Mouse (Mus musculus): ENCODE results near the gene Sugct. TPM values are rescaled to one million over a fixed set of nuclear protein-coding genes. Genes with fewer than 3 reads are reported as not detected.

Sugct gene
- total RNA-seq, 1 experiment: 0.80 TPM

DNA sequence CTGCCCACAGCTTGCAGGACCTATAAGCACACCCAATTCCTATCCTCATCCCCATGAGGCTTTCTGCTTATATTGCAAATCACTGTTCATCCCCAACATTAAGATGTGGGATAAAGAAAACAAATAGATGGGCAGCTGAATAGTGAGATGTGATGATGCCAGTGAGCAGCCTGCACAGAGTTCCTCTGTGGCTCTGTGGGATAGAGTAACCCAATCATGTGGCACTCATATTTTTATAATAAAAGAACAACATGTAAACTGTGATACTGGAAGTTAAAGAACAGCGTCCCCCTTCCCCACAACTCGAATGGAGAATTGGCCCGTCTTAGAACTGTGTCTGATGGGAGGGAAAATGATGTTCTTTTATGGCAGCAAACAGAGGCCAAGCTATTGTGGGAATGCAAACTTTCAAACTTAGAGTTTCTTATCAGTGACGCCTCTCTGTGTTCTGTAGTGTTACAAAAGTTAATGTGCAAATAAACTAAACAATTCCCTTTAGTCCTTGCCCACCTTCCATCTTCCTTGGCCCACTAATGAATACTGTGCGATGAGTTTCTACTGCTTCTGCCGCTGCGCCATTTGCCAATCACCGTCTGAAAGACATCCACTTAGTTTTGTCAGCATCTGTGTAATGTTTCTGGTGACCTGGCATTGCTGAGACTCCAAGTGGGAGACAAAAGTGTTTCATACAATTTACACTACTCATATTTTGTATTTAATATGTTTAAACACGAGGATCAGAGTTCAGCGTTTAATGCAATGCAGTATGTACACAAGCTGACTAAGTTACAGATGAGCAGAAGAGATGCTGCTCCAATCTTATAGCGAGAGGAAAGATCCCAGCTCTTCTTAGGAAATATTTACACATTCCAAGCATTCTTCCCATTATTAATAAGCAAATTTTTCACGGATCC is 756.5 kb downstream of the Sugct start:
- no peak for DNase-seq (ENCODE audit: low read depth, low spot score)
- Histone ChIP-seq H3K36me3 (ENCODE audit: control insufficient read depth, insufficient read depth, low read length, poor library complexity, severe bottlenecking) (no peaks in the 10 kb centered on the region), H3K4me3 (ENCODE audit: insufficient read depth in 1 of 2, low read depth in 1 of 2, low read length in 2 of 2, poor library complexity in 1 of 2, severe bottlenecking in 1 of 2) (no peak overlapping the region), H3K9me3 (ENCODE audit: control insufficient read depth, insufficient read depth, low read depth, low read length) (no peaks in the 10 kb centered on the region), H3K9ac (ENCODE audit: insufficient read depth, low read depth, low read length, poor library complexity, severe bottlenecking) (no peak overlapping the region), H3K27ac (ENCODE audit: insufficient read depth, low read depth, low read length, poor library complexity, severe bottlenecking) (no peak overlapping the region), H3K4me1 (ENCODE audit: control insufficient read depth in 2 of 2, insufficient read depth in 2 of 2, low read length in 2 of 2, poor library complexity in 1 of 2) (no peaks in the 10 kb centered on the region)
- in situ Hi-C loops (cut with MboI; ENCODE audit: low sequenced_read_pairs in 2 of 2, unreplicated experiment in 2 of 2): no loop called here
- TF ChIP-seq CHD2 (IDR thresholded peaks at IDR 0.05; ENCODE audit: low read depth, low read length) (no peak), ZNF384 (IDR thresholded peaks at IDR 0.05; ENCODE audit: low read depth, low read length) (no peak), MAFK (IDR thresholded peaks at IDR 0.05; ENCODE audit: insufficient read depth, low read depth, low read length) (no peak), ZC3H11A (IDR thresholded peaks at IDR 0.05; ENCODE audit: borderline replicate concordance, low read depth, low read length) (no peak), HCFC1 (IDR thresholded peaks at IDR 0.05; ENCODE audit: borderline replicate concordance, insufficient read depth, low read length) (no peak)

GRCm38 (mm10) chr13:16937422-16938202 is 757.7 kb downstream of the Sugct start:
- TF ChIP-seq CHD2 (IDR thresholded peaks at IDR 0.05; ENCODE audit: low read depth, low read length) (no peak), MAFK (IDR thresholded peaks at IDR 0.05; ENCODE audit: insufficient read depth, low read depth, low read length) (no peak), HCFC1 (IDR thresholded peaks at IDR 0.05; ENCODE audit: borderline replicate concordance, insufficient read depth, low read length) (no peak), ZNF384 (IDR thresholded peaks at IDR 0.05; ENCODE audit: low read depth, low read length) (no peak), ZC3H11A (IDR thresholded peaks at IDR 0.05; ENCODE audit: borderline replicate concordance, low read depth, low read length) (no peak)
- Histone ChIP-seq H3K36me3 (ENCODE audit: control insufficient read depth, insufficient read depth, low read length, poor library complexity, severe bottlenecking) (no peaks in the 10 kb centered on the region), H3K27ac (ENCODE audit: insufficient read depth, low read depth, low read length, poor library complexity, severe bottlenecking) (no peak overlapping the region), H3K9ac (ENCODE audit: insufficient read depth, low read depth, low read length, poor library complexity, severe bottlenecking) (no peak overlapping the region), H3K4me1 (ENCODE audit: control insufficient read depth in 2 of 2, insufficient read depth in 2 of 2, low read length in 2 of 2, poor library complexity in 1 of 2) (no peaks in the 10 kb centered on the region), H3K9me3 (ENCODE audit: control insufficient read depth, insufficient read depth, low read depth, low read length) (no peaks in the 10 kb centered on the region), H3K4me3 (ENCODE audit: insufficient read depth in 1 of 2, low read depth in 1 of 2, low read length in 2 of 2, poor library complexity in 1 of 2, severe bottlenecking in 1 of 2) (no peak overlapping the region)
- DNase-seq (ENCODE audit: low read depth, low spot score): no peak
- in situ Hi-C loops (cut with MboI; ENCODE audit: low sequenced_read_pairs in 2 of 2, unreplicated experiment in 2 of 2): no loop called here

DNA sequence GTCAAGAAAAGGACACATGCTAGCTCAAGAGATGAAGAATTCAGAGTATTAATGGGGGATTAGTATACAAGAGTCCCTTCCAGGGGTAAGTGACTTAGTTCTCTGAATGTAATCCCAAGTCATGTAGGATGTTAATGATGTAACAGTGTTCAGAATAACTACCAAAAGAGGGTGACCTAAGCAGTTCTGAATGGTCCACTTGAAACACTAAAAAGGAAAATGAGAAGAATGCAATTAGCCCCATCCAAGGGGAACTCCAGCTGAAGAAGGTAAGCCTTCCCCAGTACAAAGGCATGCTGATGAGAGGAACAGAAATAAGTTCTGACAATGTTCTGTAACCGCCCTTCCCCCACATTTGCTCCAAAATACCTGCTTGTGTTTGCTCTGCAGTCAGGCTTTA is 760.3 kb downstream of the Sugct start:
- in situ Hi-C loops (cut with MboI; ENCODE audit: low sequenced_read_pairs in 2 of 2, unreplicated experiment in 2 of 2): no loop called here
- Histone ChIP-seq H3K36me3 (ENCODE audit: control insufficient read depth, insufficient read depth, low read length, poor library complexity, severe bottlenecking) (no peaks in the 10 kb centered on the region), H3K9me3 (ENCODE audit: control insufficient read depth, insufficient read depth, low read depth, low read length) (no peaks in the 10 kb centered on the region), H3K4me3 (ENCODE audit: insufficient read depth in 1 of 2, low read depth in 1 of 2, low read length in 2 of 2, poor library complexity in 1 of 2, severe bottlenecking in 1 of 2) (no peak overlapping the region), H3K4me1 (ENCODE audit: control insufficient read depth in 2 of 2, insufficient read depth in 2 of 2, low read length in 2 of 2, poor library complexity in 1 of 2) (no peaks in the 10 kb centered on the region), H3K9ac (ENCODE audit: insufficient read depth, low read depth, low read length, poor library complexity, severe bottlenecking) (no peak overlapping the region), H3K27ac (ENCODE audit: insufficient read depth, low read depth, low read length, poor library complexity, severe bottlenecking) (no peak overlapping the region)
- TF ChIP-seq HCFC1 (IDR thresholded peaks at IDR 0.05; ENCODE audit: borderline replicate concordance, insufficient read depth, low read length): no peak
- no peak for TF ChIP-seq CHD2 (IDR thresholded peaks at IDR 0.05; ENCODE audit: low read depth, low read length)
- TF ChIP-seq ZC3H11A (IDR thresholded peaks at IDR 0.05; ENCODE audit: borderline replicate concordance, low read depth, low read length): no peak
- TF ChIP-seq MAFK (IDR thresholded peaks at IDR 0.05; ENCODE audit: insufficient read depth, low read depth, low read length): no peak
- TF ChIP-seq ZNF384 (IDR thresholded peaks at IDR 0.05; ENCODE audit: low read depth, low read length): no peak
- DNase-seq (ENCODE audit: low read depth, low spot score): no peak

DNA sequence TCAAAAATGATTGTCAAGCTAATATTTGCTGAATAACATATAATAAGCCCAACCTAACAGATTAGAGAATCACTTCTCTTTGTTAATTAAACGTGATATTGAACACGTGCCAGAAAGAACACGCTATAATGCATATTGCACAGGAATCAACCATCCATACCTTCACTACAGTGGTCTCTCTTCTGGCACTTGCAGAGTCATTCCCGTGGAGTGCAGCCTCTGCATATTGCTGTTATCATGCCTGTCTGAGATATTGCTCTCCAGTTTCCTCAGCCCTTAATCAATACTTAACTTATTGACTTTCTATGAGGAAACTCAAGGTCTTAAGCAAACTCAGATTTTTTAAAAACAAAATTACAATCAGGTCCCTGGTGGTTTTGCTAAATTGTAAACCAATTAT is 761.8 kb downstream of the Sugct start:
- H3K9me3 ChIP-seq (ENCODE audit: control insufficient read depth, insufficient read depth, low read depth, low read length): no peaks in the 10 kb centered on the region
- H3K4me3 ChIP-seq (ENCODE audit: insufficient read depth in 1 of 2, low read depth in 1 of 2, low read length in 2 of 2, poor library complexity in 1 of 2, severe bottlenecking in 1 of 2): no peak overlapping the region
- in situ Hi-C loops (cut with MboI; ENCODE audit: low sequenced_read_pairs in 2 of 2, unreplicated experiment in 2 of 2): no loop called here
- H3K27ac ChIP-seq (ENCODE audit: insufficient read depth, low read depth, low read length, poor library complexity, severe bottlenecking): no peak overlapping the region
- no peaks in the 10 kb centered on the region for H3K36me3 ChIP-seq (ENCODE audit: control insufficient read depth, insufficient read depth, low read length, poor library complexity, severe bottlenecking)
- TF ChIP-seq HCFC1 (IDR thresholded peaks at IDR 0.05; ENCODE audit: borderline replicate concordance, insufficient read depth, low read length): no peak
- no peak for TF ChIP-seq CHD2 (IDR thresholded peaks at IDR 0.05; ENCODE audit: low read depth, low read length)
- no peak for TF ChIP-seq ZC3H11A (IDR thresholded peaks at IDR 0.05; ENCODE audit: borderline replicate concordance, low read depth, low read length)
- TF ChIP-seq ZNF384 (IDR thresholded peaks at IDR 0.05; ENCODE audit: low read depth, low read length): no peak
- no peak for TF ChIP-seq MAFK (IDR thresholded peaks at IDR 0.05; ENCODE audit: insufficient read depth, low read depth, low read length)
- DNase-seq (ENCODE audit: low read depth, low spot score): no peak
- no peaks in the 10 kb centered on the region for H3K4me1 ChIP-seq (ENCODE audit: control insufficient read depth in 2 of 2, insufficient read depth in 2 of 2, low read length in 2 of 2, poor library complexity in 1 of 2)
- no peak overlapping the region for H3K9ac ChIP-seq (ENCODE audit: insufficient read depth, low read depth, low read length, poor library complexity, severe bottlenecking)
